Mouse (Mus musculus) brain, embryonic 18.5 days (tissue): Measurements from ENCODE around the gene Poc5.

Experiments used
- DNase-seq: peaks from one replicate; pipeline ENCODE4 v3.0.0-alpha.2; 2012; ENCODE audit warnings: low read depth, low spot score

The Poc5 gene

DNA sequence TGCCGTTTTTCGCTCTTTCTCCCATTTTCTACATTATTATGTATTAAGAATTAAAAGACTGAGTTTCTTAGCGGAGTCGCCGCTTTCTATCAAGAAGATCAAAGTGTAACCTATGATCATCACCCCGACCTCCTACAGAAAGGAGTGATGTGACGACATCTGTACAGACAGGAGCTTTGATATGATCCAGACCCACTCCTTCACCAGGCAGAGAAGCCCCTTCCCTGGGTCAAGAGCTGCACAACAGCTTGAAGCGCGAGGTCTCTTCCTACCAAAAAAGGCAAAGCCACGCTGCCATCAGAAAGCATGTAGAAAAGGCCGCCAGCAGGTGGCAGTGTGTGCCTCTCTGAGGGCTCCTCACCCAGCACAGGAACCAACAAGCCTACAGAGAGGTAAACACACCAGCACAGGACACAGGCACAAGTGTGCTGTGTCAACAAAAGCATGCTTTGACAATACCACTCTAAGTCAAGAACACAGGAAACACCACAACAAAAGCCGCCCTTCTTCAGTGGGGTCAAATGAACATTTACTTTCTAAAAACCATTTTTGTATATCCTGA is 43.6 kb downstream of the Poc5 start:
- DNase-seq = peak; percentile 49

DNA sequence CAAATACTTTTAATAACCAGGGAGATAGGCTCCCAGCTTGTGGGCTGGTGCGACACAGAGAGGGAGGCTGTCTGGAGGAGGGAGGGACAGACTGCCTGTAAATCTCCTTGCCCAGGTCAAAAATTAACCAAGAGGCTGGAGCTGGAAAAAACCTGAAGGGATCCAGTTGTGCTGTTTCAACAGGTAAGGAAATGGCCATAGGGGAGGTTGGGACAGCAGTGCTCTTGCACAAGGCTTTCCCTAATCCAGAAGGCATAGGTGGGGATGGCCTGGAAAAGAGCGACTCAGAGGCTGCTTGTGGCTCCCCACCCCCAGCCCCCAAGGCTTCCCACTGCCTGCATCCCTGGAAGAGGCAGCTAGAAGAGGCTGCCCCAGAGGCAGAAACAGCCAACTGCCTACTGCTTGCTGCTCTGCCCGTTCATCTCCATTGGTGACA is 44.3 kb downstream of the Poc5 start:
- DNase-seq = no peak

DNA sequence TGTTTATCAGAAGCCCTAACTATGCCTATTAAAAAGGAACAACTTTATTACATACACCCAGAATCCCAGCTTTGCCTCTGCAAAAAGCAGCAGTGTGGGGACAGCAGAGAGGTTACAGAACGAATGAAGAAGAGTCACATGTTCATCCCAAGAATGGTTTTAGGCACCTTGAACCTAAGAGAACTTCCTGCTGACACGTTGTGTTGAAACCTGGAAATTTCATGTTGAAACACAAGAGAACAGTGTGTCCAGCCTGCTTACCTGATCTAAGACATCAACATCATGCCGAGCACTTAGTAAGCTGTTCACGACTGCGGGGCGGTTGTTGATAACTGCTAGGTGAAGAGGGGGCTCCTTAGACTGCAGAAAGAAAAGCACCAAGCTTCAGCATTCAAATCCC is 44.9 kb downstream of the Poc5 start:
- DNase-seq = no peak

DNA sequence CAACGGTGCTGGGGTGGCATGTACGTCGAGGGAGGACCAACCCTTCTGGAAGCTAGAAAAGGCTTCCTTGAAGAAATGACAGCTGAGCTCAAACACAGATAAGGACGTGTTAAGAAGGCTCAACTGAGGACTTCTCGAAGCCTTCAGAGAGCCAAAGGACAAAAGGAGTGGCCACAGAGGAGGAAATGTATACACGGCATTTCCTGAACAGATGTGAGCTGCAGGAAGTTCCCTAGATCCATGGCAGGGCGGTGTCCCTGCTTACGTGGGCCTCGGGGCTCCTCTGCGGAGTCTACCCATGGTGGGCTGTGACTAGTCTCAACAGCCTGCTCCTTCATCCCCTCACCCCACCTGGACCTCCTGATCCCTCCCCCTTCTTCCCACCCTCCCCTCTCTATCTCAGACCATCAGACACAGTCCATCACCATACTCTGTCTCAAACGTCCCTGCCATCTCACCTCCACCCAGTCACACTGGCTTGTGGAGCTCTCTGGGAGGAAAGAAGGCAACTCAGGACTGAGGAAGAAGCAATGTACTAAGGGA is 45.6 kb downstream of the Poc5 start:
- no peak for DNase-seq

DNA sequence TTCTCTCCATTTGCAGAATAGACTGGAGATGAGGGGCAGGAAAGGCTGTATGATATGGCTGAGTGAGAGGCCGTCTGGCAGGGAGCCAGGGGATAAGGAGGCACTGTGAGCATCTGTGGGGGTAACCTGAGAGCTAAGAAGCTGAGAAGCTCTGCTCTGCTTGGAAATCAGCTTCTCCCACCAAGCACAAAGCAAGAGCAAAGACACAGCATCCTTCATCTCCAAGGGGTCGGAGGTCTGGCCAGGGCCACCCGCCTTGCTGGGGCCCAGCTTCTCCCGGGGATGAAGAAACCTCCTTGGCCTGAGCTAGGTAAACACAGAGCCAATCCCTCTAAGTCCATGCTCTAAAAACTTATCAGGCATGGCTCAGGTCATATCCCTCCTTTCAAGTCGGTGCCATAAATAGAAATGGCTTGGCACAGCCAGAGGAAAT is 46.8 kb downstream of the Poc5 start:
- no peak for DNase-seq

DNA sequence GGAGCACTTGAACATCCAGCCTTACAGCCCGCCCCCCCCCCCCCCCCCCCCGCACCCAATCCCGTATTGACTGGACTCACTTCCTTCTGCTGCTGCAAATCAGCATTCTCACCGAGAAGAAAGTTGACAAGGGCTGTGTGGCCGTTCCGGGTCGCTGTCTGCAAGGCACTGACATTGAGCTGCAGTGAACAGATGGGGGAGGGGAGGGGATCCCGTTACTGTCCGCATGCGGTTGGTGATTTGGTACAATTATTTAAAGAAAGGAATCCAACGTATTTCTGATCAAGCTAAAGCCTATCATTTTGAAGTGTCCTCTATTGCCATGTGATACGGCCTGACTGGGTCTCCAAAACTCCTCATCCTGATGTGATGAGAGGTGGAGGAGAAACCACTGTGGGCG is 47.7 kb downstream of the Poc5 start:
- DNase-seq = no peak

DNA sequence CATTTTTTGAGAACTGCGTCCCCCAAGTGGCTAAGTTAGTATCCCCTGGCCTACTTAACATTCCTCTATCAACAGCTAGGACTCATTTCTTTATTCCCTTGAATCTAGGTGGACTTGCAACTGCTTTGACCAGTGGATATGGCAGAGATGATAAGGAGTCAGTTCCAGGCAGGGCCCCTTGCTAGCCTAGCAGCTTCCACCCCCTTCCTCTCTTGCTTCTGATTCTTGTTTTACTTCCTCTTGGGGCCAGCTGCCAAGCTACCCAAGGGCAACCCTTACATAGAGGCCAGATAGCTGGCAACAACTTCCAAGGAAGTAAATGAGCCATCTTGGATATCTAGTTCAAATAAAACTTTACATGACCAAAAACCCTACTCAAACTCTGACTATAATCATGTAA is 48.8 kb downstream of the Poc5 start:
- DNase-seq = no peak

DNA sequence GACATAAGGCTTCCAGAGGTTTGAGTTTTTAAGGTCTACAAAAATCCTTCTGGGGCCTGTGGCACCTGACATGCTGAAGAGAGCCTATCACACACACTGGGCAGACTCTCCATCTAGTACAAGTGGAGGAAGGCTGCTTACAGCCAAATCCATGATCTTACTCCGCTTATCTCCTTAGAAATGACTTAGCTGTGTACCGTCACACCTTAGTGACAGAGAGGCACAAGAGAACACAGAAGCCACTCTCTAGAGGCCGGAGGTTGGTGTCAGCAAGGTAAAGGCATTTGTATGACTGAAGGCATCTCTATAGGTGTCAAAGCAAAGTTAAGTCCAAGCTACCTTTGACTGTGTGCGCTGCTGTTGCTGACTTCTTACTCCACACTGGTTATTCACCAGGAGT is 52.3 kb downstream of the Poc5 start:
- no peak for DNase-seq

DNA sequence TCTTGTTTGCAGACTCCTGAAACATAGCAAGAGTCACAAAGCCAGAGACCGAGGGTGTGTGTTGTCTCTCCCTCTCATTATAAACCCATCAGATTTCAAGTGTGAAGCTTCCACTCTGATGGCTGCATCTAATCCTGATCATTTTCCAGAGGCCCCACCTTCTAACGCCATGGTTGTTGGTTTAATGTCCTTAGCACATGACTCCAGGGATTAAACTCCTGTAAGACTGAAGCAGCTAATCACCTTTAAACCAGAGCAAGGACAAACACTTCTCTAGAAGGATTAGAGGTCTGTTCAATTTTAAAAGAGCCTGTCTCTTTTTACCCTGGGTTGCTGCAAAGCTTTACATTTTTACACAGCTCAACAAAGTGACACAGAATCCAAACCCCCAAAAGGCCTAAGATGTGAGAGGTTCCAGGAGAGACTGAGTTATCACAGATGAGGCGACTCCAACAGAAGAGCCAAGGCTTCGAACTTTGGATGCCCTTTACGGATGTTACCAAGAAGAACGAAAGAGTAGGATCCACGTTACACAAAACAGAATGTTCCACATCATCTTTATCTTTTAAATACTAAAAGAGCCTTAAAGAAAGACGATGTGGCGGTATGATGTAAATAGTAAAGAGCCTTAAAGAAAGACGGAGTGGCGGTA is 62.2 kb downstream of the Poc5 start:
- no peak for DNase-seq

DNA sequence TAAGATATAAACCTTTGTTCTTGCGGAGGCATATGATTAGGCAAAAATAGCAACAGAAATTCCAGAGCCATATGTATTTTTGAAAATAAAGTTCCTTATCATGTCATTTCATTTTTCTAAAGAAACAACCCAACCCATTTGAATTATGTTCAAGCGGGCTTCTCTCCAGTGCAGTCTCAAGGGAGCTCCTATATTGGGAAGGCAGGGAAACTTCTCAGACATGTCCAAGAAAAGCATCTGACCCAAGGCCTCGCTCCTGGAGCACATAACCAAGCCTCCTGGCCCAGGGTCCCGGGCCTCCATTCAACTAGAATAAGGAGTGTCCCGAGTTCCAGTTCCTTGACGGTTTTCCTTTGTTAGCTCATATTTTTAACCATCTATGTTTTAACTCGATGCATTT is 62.8 kb downstream of the Poc5 start:
- no peak for DNase-seq

DNA sequence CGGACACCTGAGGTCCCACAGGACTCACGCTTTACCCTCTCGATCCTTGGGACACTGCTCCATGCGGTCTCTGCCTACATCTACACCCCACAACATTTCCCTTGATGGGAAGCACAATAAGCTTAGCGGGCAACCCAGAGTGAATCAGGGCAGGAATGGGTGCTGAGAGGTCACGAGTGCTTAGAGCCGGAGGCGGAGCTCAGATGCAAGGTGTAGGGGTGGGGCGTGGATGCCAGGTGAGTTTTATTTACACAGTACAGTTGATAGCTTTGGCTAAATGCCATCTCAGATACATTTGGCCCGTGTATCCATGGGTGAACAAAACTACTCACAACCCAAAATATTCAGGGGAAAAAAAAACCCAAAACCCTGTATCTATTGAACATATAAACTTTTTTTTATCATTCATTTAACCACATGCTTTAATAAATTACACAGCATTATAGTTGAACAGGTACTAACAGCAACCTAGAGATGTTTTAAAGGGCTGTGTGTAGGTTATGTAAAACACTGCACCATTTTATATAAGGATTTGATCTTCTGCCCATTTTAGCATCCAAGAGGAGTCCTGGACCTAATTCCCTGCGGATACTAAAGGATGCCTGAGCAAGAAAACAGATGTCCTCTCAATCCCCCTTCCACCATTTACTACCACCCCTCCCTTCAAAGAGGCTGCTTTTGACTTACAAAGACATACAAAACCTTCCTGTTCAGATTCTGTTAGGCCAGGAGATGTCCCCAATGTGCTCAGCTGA is 63.5 kb downstream of the Poc5 start:
- no peak for DNase-seq

DNA sequence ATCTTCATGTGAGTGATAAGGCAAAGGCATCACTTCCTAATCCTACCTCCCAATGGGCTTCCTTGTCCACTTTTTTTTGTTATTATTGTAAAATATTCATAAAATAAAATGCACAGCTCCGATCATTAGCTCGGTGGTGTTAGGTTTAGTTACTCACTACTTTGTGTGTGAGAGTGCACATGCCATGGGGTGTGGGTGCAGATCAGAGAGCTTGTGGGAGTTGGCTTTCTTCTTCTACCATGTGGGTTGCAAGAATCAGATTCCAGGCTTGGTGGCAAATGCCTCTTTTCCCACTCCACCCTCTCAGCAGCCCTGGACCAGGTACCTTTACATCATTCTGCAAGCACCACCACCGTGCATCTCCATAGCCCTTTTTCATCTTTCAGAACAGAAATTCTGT is 64.5 kb downstream of the Poc5 start:
- no peak for DNase-seq

DNA sequence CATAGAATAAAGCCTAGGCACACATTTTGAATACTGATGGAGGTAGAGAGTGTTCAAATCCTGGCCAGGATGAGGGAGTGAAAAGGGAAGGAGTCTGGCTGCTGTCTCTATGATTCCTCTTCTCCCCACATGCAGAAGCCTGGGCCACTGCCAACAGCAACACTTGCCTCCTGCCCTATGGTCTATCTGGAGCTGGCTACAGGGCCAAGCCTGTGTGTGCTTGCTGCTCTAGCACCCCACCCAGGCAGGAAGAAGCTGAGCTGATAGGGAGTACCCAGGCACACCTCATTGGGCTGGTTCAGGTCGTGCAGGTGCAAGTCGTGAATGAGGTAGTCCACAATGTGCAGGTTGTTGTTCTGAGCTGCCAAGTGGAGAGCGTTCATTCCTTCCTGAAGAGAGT is 66.2 kb downstream of the Poc5 start:
- DNase-seq = no peak

DNA sequence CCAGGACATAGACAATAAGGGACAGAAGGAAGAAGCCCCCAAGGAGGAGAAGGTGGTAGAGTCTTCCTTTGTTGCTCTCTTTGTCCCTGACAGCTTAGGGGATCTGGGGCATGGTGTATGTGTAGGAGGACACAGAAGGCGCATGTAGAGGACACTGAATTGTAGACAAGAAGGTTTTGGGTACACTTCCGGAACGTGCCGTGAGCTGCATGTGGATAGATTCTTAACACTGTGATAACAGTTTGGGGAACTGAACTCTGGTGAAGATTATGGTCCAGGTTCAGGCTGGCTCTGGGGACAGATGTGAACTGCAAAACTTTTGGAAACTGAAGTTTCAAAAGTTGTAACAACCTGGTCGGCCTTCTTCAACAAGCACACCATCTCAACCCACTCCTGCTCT is 69.5 kb downstream of the Poc5 start:
- no peak for DNase-seq

DNA sequence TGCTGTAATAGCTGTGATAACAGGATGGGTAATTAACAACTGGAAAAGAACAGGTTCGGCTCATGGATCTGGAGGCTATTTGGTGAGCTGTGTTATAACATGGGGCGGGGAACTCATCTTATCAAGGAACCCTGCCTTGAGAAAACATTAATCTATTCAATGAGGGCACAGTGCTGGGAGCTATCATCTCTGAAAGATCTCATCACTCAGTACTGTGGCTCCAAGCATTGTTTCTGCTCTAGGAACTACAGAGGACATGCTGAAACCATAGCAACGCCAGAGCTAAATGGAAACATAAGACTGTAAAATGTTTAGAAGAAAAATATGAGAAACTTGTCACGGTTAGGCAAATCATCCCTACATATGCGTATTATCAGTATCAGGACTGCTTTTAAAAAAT is 69.9 kb downstream of the Poc5 start:
- no peak for DNase-seq

DNA sequence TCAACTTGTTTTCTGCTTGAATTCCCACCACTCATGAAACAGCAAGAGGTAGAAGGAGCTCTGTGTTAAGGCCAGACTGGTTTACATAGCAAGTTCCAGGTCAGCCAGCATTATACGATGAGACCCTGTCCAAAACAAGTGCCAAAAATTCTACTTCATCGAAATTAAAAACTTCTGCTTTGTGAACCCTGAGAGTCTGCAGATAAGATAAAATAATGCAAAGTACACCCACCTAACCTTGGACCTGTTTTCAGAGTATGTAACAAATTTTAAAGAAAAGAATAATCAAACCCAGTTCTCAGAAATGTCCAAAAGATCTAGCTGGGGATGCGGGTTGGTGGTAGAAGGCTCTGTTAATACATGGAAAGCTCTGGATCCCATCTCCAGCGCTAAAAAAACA is 70.5 kb downstream of the Poc5 start:
- DNase-seq = no peak

DNA sequence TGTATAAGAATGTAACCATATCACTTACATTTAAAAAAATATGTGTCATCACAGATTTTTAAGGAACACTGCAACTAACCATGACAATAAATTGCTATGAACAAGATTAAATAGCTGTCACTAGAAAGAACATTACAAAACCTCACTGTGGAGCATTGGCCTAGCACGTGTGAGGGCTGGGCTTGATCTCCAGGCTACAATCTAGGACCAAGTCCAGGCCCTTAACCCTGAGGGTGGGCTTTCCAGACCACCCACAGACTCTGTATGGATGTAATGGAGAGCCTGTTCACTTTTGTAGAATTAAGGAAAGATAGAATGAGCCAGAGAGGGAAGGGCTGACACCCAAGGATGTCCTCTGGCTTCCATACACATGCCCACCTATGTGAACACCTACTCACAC is 74.5 kb downstream of the Poc5 start:
- no peak for DNase-seq

DNA sequence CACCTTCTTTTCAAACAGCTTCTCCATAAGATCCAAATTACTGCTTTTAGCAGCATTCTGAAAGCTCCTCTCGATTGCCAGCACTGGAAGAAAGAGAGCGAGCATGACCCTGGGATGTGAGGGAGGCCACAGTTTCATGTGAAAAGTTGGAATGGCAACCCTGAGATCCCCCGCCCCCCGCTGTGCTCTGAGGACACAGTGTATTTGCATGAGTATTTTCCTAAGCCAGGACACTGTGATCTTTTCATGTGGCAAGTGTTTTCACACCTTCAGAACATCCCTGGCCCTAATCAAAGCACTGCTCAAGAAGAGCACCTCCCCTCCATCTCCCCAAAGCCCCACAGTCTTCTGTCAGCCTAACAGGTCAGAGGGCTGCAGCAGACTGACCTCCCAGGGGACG is 77.2 kb downstream of the Poc5 start:
- DNase-seq = no peak
